Mouse (Mus musculus) retina, adult 2 months (tissue): ENCODE measurements around the gene Tmem145.
"Not testable (repeated sequence)": the region's sequence is repeated elsewhere in the genome, so short reads cannot be mapped to it uniquely, and the experiment has no call there.

Experiments
- DNase-seq: peaks from one replicate; pipeline ENCODE4 v3.0.0-alpha.2; 2012; ENCODE audit warnings: low read depth, low spot score

Gene Tmem145

DNA sequence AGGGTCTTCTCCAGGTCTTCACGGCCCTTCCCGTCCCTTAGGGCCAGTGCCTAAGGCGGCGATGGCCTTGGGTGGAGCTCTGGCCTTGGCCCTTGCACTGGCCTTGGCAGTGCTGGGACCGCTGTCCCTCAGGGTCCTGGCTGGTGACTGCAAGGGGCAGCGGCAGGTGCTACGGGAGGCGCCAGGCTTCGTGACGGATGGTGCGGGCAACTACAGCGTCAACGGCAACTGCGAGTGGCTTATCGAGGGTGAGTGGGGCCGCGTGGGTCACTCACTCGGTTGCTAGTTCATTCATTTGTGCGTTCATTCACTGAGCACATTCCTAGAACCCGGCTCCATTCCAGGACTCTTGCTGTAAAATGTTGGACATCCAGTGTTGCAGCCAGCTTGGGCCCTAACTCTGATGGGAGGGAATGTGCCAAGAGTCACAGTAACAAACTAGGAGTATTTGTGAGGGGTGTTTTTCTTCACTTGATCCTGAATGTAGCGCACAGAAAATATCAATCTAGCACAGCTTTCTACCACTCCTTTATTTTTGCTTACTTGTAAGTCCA, 11.6 kb downstream of the Tmem145 start:
- DNase-seq, result no peak

DNA sequence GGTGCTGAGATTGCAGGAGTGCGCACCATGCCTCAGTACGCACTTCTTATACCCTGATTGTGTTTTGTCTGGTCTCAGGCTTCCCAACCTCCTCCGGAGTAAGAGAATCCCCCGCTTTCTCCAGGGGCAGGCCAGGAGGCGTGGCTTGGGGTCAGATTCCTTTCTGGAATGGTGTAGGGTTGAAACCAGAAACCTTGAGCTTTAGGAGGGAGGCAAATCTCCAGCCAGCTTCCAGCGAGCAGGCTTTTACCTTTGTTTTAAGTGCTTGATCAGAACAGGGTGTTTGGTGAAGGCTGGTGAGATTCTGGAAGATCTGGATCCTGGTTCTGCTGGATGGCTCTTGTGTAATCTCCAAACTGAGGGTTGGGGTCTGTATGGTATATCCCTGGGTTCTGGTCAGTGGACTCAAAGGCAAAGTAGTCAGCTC, 16.2 kb downstream of the Tmem145 start:
- no peak for DNase-seq

DNA sequence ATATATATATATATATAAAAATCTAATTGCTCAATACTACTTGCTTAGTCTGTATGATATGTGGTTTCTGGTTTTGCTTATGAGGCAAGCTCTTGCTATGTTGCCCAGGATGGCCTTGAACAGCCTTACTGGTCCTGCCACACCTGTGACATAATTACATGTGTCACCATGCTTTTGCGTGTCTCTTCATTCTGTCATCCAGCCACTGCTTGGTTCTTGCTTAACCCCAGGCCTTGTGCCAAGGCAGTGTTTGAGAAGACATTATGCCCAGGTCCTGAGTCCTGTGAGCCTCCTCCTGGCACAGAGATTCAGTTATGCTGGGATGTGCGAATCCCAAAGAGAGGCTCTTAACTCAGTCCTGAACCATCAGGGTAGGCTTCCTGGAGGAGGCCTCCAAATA, 17.3 kb downstream of the Tmem145 start:
- no peak for DNase-seq

DNA sequence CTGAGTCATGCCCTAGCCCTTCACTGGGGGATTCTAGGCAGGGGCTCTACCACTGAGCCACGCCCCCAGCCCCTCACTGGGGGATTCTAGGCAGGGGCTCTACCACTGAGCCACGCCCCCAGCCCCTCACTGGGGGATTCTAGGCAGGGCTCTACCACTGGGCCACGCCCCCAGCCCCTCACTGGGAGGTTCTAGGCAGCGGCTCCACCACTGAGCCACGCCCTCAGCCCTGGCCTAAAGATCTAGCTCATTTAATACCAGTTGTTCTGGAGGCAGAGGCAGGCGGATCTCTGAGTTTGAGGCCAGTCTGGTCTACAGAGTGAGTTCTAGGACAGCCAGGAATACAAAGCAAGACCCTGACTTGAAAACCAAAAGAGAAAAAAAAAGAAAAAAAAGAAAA, 19.5 kb downstream of the Tmem145 start:
- not testable (repeated sequence) for DNase-seq

DNA sequence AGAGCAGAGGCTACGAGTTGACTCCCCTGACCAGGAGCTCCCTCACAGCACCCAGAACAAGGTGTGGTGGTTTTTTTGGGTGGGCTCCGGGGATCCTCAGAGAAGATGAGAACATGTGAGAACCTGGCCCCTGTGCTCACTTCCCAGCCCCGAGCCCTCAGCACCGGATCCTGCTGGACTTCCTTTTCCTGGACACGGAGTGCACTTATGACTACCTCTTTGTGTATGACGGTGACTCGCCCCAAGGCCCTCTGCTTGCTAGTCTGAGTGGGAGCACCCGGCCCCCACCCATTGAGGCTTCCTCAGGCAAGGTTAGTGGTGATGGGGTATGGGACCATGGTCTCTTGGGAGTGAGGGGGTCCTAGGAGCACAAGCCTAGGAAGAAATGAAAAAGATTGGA, 20.3 kb downstream of the Tmem145 start:
- no peak for DNase-seq

DNA sequence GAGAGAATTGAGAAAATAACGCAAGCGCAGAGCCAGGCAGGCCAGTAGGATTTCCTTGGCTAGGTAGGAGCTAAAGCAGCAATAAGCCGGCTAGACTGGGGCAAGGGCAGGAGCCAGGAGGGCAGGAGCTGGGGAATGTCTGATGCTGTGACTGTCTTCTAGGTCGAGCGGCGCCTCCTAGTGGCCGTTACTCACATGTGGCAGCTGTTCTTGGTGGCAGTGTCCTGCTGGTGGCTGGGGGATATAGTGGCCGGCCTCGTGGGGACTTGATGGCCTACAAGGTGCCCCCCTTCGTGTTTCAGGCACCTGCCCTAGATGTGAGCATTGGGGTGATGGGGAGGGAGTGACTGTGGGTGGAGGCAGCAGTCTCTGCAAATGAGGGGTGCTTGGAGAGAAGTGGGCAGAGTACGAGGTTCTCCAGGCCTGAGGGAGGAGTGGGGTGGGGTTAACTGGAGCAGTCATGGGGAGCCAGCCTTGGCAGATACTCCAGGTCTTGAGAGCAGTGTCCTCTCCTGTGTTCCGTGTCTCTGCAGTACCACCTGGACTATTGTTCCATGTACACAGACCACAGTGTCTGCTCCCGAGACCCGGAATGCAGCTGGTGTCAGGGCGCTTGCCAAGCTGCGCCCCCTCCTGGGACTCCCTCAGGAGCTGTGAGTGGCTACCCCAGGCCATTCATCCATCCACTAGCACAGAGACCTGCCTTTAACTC, 27.8 kb downstream of the Tmem145 start:
- peak; percentile 61 for DNase-seq

DNA sequence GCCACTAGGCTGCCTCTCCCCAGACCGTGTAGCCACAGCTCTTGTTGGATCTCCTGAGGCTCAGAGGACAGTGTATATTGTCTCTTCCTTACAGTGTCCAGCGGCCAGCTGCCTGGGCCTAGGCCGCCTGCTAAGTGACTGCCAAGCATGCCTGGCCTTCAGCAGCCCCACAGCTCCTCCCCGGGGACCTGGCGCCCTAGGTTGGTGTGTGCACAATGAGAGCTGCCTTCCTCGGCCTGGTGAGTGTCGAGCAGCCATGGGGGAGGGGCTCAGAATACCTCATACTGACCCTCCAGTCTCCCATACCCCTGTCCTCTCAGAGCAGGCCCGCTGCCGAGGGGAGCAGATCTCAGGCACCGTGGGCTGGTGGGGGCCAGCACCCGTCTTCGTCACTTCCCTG, 28.6 kb downstream of the Tmem145 start:
- no peak for DNase-seq

DNA sequence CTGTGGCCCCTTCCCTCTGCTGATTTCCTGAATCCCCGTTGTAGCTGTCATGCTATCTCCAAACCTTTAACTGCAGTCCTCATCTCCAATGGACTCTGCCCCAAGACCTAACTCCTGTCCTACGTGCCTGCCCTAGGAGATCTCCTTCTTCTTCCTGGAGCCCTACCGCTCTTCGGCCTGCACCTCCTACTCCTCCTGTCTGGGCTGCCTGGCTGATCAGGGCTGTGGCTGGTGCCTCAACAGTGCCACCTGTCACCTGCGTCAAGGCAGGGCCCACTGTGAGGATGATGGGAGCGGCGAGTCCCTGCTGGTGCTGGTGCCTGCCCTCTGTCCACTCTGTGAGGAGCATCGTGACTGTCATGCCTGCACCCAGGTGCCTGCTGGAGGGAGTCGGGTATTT, 33.4 kb downstream of the Tmem145 start:
- DNase-seq, result no peak

DNA sequence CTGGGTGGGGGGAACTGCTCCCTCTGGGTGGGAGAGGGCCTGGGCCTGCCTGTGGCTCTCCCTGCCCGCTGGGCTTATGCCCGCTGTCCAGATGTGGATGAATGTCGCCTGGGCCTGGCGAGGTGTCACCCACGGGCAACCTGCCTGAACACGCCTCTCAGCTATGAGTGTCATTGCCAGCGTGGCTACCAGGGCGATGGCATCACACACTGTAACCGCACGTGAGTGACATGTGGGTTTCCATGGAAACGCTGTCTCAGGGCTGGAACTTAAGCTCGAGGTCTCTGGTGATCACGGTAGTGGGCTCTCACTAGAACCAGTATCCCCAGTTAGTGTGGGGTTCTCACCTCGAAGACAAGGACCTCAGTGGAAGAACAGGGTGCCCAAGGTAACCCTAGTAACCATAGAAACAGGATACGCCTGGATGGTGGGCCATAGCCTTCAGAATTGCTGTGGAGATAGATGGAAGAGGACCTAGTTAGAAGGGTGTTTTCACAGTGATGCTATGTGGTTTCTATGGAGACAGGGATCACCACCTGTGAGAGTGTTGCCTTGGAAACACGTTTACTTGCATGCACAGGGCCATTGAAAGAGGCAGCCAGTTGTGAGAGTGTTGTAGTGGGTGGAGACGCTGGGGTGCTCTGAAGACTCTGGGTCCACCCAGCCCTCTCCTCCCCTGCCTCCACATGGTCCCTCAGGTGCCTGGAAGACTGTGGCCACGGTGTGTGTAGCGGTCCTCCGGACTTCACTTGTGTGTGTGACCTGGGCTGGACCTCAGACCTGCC, 35.3 kb downstream of the Tmem145 start:
- DNase-seq, result no peak

DNA sequence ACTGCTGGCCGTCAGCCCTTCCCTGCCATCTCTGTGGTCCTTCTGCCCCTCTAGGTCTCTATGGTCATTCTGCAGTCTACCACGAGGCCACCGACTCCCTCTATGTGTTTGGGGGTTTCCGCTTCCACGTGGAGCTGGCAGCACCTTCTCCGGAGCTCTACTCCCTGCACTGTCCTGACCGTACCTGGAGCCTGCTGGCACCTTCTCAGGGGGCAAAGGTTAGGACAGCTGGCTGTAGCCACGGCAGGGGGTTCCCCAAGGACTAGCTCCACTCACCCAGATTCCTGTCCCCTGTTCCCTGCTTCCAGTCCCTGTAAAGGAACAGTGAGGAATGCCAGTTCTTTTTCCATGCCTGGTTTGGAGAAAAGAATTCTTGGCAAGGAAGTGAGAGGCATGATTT, 43.0 kb downstream of the Tmem145 start:
- no peak for DNase-seq

DNA sequence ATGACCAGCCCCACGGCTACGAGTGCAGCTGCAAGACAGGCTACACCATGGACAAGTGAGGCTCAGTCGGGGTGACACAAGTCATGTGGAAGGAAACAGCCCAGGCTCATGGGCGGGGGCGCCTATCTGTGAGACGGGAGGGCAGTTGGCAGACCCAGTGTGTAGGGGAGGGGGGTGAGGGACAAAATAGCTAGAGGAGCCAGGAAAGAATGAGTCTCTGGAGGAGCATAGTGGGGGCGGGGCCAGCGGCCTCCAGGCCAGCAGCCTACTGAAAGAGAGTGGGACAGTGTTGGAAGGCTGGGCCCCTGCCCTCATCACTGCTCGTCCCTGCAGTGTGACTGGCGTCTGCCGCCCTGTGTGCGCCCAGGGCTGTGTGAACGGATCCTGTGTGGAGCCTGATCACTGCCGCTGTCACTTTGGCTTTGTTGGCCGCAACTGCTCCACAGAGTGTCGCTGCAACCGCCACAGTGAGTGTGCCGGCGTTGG, 52.9 kb downstream of the Tmem145 start:
- DNase-seq, result peak; percentile 15

DNA sequence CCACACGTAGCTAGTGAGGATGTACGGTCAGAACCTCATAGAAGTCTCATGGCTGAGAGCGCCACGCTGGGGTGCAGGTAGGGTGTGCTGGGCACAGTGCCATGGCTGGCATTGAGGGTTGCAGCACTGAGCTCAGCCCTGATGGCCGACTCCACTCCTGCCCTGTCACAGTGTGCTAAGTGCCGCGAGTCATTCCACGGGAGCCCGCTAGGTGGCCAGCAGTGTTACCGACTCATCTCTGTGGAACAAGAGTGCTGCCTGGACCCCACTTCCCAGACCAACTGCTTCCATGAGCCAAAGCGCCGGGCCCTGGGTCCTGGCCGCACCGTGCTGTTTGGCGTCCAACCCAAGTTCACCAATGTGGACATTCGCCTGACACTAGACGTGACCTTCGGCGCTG, 57.2 kb downstream of the Tmem145 start:
- no peak for DNase-seq

DNA sequence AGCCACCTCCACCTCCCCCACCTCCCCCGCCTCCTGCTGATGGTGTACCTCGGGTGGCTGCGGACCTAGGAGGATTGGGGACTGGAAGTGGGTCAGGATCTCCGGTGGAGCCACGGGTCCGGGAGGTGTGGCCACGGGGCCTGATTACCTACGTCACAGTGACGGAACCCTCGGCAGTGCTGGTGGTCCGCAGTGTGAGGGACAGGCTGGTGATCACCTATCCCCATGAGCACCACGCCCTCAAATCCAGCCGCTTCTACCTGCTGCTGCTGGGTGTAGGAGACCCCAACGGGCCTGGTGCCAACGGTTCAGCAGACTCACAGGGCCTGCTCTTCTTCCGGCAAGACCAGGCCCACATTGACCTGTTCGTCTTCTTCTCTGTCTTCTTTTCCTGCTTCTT, 57.7 kb downstream of the Tmem145 start:
- DNase-seq, result no peak
